Mouse (Mus musculus): ENCODE data around the gene Dip2c. TPM values are rescaled to one million over a fixed set of nuclear protein-coding genes. Genes with fewer than 3 reads are reported as not detected.
A peak's percentile ranks its signal among the peaks of the same experiment; 100 is the strongest.

Dip2c gene
- polyA plus RNA-seq, 1 experiment from 2014 or later = 4.4 TPM

- Histone ChIP-seq H3K27me3 (ENCODE audit: control insufficient read depth, insufficient read depth, low read length) (no peaks in the 10 kb centered on the region), H3K27ac (ENCODE audit: low read depth, low read length) (no peak overlapping the region), H3K9ac (ENCODE audit: low read depth, low read length) (no peak overlapping the region), H3K4me1 (ENCODE audit: control insufficient read depth, insufficient read depth, low read length) (no peaks in the 10 kb centered on the region), H3K36me3 (ENCODE audit: control insufficient read depth, insufficient read depth, low read length) (no peaks in the 10 kb centered on the region), H3K4me2 (no peak overlapping the region), H3K9me3 (replicated peaks; ENCODE audit: control insufficient read depth, low read length) (no peaks in the 10 kb centered on the region), H3K4me3 (ENCODE audit: low read depth, low read length) (no peak overlapping the region)
- no peak for ATAC-seq (replicated peaks; ENCODE audit: insufficient number of reproducible peaks, low FRiP score, low TSS enrichment)
- 82% methylated on average over 3 of the region's 3 CpGs for WGBS (ENCODE audit: insufficient replicate concordance)
Observed at GRCm38 (mm10) chr13:9464457-9464856, 188.1 kb downstream of the Dip2c start.

DNA sequence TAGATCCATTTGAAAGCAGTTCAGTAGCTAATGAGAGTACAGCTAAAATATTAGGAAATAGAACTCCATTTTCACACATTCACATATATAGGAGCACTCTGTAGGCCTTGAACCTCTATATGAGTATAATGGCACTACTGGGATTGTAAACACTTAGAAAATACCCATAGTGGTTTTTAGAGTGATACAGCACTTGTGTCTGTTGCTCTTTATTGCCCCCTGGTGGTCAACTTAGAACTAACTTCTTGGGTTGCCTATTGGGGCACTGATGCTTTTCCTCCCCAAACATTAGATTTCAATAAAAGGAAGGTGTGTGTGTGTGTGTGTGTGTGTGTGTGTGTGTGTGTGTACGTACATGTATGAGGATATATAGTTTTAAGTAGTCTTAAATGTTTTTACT lies 190.9 kb downstream of the Dip2c start:
- H3K4me2 ChIP-seq = no peak overlapping the region
- 12% methylated on average over 1 of the region's 1 CpGs for WGBS (ENCODE audit: insufficient replicate concordance)
- H3K4me1 ChIP-seq (ENCODE audit: control insufficient read depth, insufficient read depth, low read length) = no peaks in the 10 kb centered on the region
- H3K4me3 ChIP-seq (ENCODE audit: low read depth, low read length) = no peak overlapping the region
- no peaks in the 10 kb centered on the region for H3K9me3 ChIP-seq (replicated peaks; ENCODE audit: control insufficient read depth, low read length)
- H3K27me3 ChIP-seq (ENCODE audit: control insufficient read depth, insufficient read depth, low read length) = no peaks in the 10 kb centered on the region
- no peak overlapping the region for H3K9ac ChIP-seq (ENCODE audit: low read depth, low read length)
- ATAC-seq (replicated peaks; ENCODE audit: insufficient number of reproducible peaks, low FRiP score, low TSS enrichment) = no peak
- H3K36me3 ChIP-seq (ENCODE audit: control insufficient read depth, insufficient read depth, low read length) = no peaks in the 10 kb centered on the region
- no peak overlapping the region for H3K27ac ChIP-seq (ENCODE audit: low read depth, low read length)

GRCm38 (mm10) chr13:9473383-9473782 lies 197.1 kb downstream of the Dip2c start:
- 87% methylated on average over 1 of the region's 1 CpGs for WGBS (ENCODE audit: insufficient replicate concordance)
- H3K27me3 ChIP-seq (ENCODE audit: control insufficient read depth, insufficient read depth, low read length) = no peaks in the 10 kb centered on the region
- no peak overlapping the region for H3K4me3 ChIP-seq (ENCODE audit: low read depth, low read length)
- no peaks in the 10 kb centered on the region for H3K4me1 ChIP-seq (ENCODE audit: control insufficient read depth, insufficient read depth, low read length)
- no peak overlapping the region for H3K9ac ChIP-seq (ENCODE audit: low read depth, low read length)
- ATAC-seq (replicated peaks; ENCODE audit: insufficient number of reproducible peaks, low FRiP score, low TSS enrichment) = no peak
- H3K9me3 ChIP-seq (replicated peaks; ENCODE audit: control insufficient read depth, low read length) = no peaks in the 10 kb centered on the region
- no peak overlapping the region for H3K4me2 ChIP-seq
- H3K36me3 ChIP-seq (ENCODE audit: control insufficient read depth, insufficient read depth, low read length) = no peaks in the 10 kb centered on the region
- H3K27ac ChIP-seq (ENCODE audit: low read depth, low read length) = no peak overlapping the region

- no peak overlapping the region for H3K4me2 ChIP-seq
- no peaks in the 10 kb centered on the region for H3K36me3 ChIP-seq (ENCODE audit: control insufficient read depth, insufficient read depth, low read length)
- H3K27me3 ChIP-seq (ENCODE audit: control insufficient read depth, insufficient read depth, low read length) = no peaks in the 10 kb centered on the region
- H3K9ac ChIP-seq (ENCODE audit: low read depth, low read length) = no peak overlapping the region
- no peak overlapping the region for H3K27ac ChIP-seq (ENCODE audit: low read depth, low read length)
- no peak overlapping the region for H3K4me3 ChIP-seq (ENCODE audit: low read depth, low read length)
- no peaks in the 10 kb centered on the region for H3K9me3 ChIP-seq (replicated peaks; ENCODE audit: control insufficient read depth, low read length)
- 84% methylated on average over 1 of the region's 1 CpGs for WGBS (ENCODE audit: insufficient replicate concordance)
- peaks cover 6% of the 10 kb centered on the region for H3K4me1 ChIP-seq (ENCODE audit: control insufficient read depth, insufficient read depth, low read length)
- ATAC-seq (replicated peaks; ENCODE audit: insufficient number of reproducible peaks, low FRiP score, low TSS enrichment) = no peak
Observed at GRCm38 (mm10) chr13:9481722-9482121, 205.4 kb downstream of the Dip2c start.

DNA sequence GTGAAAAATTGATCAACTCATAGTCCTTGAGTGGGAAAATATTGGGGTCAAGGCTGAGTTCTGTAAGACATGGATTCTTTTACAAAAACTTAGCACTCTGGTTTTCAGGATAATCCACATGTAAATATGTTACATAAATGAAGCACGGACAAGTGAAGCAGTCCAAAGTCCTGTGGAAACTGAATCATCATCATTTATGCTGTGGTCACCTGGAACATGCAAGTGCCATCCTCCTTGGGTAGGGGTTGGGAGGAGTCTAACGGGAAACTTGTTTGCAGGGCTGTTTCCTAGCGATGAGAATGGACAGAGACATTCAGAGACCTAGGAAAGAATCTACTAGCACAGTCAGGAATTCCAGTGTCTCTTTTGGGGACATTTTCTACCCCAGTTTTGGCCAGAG lies 213.4 kb downstream of the Dip2c start:
- WGBS (ENCODE audit: insufficient replicate concordance) = 76% methylated on average over 3 of the region's 3 CpGs
- no peak for ATAC-seq (replicated peaks; ENCODE audit: insufficient number of reproducible peaks, low FRiP score, low TSS enrichment)
- H3K4me2 ChIP-seq = no peak overlapping the region

GRCm38 (mm10) chr13:9494726-9495125 lies 218.4 kb downstream of the Dip2c start:
- Histone ChIP-seq H3K9ac (ENCODE audit: low read depth, low read length) (peak overlapping the region; percentile 67), H3K4me2 (peak overlapping the region; percentile 60), H3K9me3 (replicated peaks; ENCODE audit: control insufficient read depth, low read length) (no peaks in the 10 kb centered on the region), H3K4me3 (ENCODE audit: low read depth, low read length) (peak overlapping the region; percentile 38), H3K27me3 (ENCODE audit: control insufficient read depth, insufficient read depth, low read length) (no peaks in the 10 kb centered on the region), H3K27ac (ENCODE audit: low read depth, low read length) (no peak overlapping the region), H3K36me3 (ENCODE audit: control insufficient read depth, insufficient read depth, low read length) (no peaks in the 10 kb centered on the region), H3K4me1 (ENCODE audit: control insufficient read depth, insufficient read depth, low read length) (no peaks in the 10 kb centered on the region)
- WGBS (ENCODE audit: insufficient replicate concordance) = 41% methylated on average over 21 of the region's 21 CpGs
- 0 out of 2 replicates have a peak, but pooled peaks have one; percentile 22 for ATAC-seq (replicated peaks; ENCODE audit: insufficient number of reproducible peaks, low FRiP score, low TSS enrichment)

More for the DNA sequence above, 213.4 kb downstream of the Dip2c start:
- H3K9ac ChIP-seq (ENCODE audit: low read depth, low read length) = no peak overlapping the region
- no peaks in the 10 kb centered on the region for H3K9me3 ChIP-seq (replicated peaks; ENCODE audit: control insufficient read depth, low read length)
- H3K27me3 ChIP-seq (ENCODE audit: control insufficient read depth, insufficient read depth, low read length) = no peaks in the 10 kb centered on the region
- no peak overlapping the region for H3K4me3 ChIP-seq (ENCODE audit: low read depth, low read length)
- H3K27ac ChIP-seq (ENCODE audit: low read depth, low read length) = no peak overlapping the region
- H3K4me1 ChIP-seq (ENCODE audit: control insufficient read depth, insufficient read depth, low read length) = no peaks in the 10 kb centered on the region
- H3K36me3 ChIP-seq (ENCODE audit: control insufficient read depth, insufficient read depth, low read length) = no peaks in the 10 kb centered on the region

DNA sequence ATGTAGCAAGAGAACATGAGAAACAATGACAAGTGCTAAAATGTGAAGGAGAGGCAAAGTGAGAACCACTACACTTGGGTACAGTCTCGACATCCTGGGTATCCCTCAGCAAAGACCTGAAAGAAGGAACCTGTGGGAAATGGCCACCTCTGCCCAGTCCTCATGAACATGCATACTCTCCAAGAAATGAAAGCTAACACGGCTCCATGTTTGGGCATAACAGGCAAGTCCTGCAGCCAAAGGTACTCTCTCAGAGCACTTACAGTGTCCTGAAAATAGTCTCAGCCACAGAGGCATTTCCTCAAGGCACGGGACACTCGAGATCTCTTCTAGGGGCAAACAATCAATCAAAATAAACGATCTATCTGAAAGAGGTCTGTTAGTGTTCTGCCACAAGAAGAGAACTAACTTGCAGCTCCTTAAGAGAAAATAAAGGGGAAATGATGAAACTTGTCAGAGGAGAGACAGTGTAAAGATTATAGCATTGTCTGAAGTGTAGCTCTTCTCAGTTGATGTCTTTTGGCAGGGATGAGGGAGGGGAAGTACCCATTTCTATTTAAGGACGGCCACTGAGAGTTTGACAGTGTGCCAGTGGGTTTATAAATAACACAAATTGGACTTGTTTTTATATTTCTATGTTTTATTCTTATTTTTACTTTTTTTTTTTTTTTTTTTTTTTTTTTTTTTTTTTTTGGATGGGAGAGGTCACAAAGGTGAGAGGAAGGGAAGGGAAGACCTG lies 228.0 kb downstream of the Dip2c start:
- no peak for ATAC-seq (replicated peaks; ENCODE audit: insufficient number of reproducible peaks, low FRiP score, low TSS enrichment)
- Histone ChIP-seq H3K4me1 (ENCODE audit: control insufficient read depth, insufficient read depth, low read length) (0 out of 2 replicates have a peak, but pooled peaks cover 2% of the 10 kb centered on the region), H3K9ac (ENCODE audit: low read depth, low read length) (no peak overlapping the region), H3K4me2 (peak overlapping the region; percentile 21; the same call in 1 of the 2 replicates), H3K4me3 (ENCODE audit: low read depth, low read length) (no peak overlapping the region), H3K9me3 (replicated peaks; ENCODE audit: control insufficient read depth, low read length) (no peaks in the 10 kb centered on the region), H3K36me3 (ENCODE audit: control insufficient read depth, insufficient read depth, low read length) (no peaks in the 10 kb centered on the region), H3K27ac (ENCODE audit: low read depth, low read length) (no peak overlapping the region), H3K27me3 (ENCODE audit: control insufficient read depth, insufficient read depth, low read length) (no peaks in the 10 kb centered on the region)
- 35% methylated on average over 6 of the region's 6 CpGs for WGBS (ENCODE audit: insufficient replicate concordance)

- H3K9ac ChIP-seq (ENCODE audit: low read depth, low read length) = no peak overlapping the region
- H3K4me3 ChIP-seq (ENCODE audit: low read depth, low read length) = no peak overlapping the region
- H3K4me1 ChIP-seq (ENCODE audit: control insufficient read depth, insufficient read depth, low read length) = no peaks in the 10 kb centered on the region
- no peaks in the 10 kb centered on the region for H3K27me3 ChIP-seq (ENCODE audit: control insufficient read depth, insufficient read depth, low read length)
- no peaks in the 10 kb centered on the region for H3K36me3 ChIP-seq (ENCODE audit: control insufficient read depth, insufficient read depth, low read length)
- H3K4me2 ChIP-seq = no peak overlapping the region
- no peak overlapping the region for H3K27ac ChIP-seq (ENCODE audit: low read depth, low read length)
- H3K9me3 ChIP-seq (replicated peaks; ENCODE audit: control insufficient read depth, low read length) = no peaks in the 10 kb centered on the region
- no peak for ATAC-seq (replicated peaks; ENCODE audit: insufficient number of reproducible peaks, low FRiP score, low TSS enrichment)
Observed at GRCm38 (mm10) chr13:9538556-9538955, 262.2 kb downstream of the Dip2c start.

GRCm38 (mm10) chr13:9547698-9548344 lies 271.5 kb downstream of the Dip2c start:
- Histone ChIP-seq H3K9me3 (replicated peaks; ENCODE audit: control insufficient read depth, low read length) (no peaks in the 10 kb centered on the region), H3K9ac (ENCODE audit: low read depth, low read length) (no peak overlapping the region), H3K4me2 (peak overlapping the region; percentile 10), H3K4me3 (ENCODE audit: low read depth, low read length) (no peak overlapping the region), H3K27ac (ENCODE audit: low read depth, low read length) (no peak overlapping the region), H3K27me3 (ENCODE audit: control insufficient read depth, insufficient read depth, low read length) (no peaks in the 10 kb centered on the region), H3K4me1 (ENCODE audit: control insufficient read depth, insufficient read depth, low read length) (peaks cover 4% of the 10 kb centered on the region), H3K36me3 (ENCODE audit: control insufficient read depth, insufficient read depth, low read length) (no peaks in the 10 kb centered on the region)
- WGBS (ENCODE audit: insufficient replicate concordance) = 9% methylated on average over 9 of the region's 9 CpGs
- ATAC-seq (replicated peaks; ENCODE audit: insufficient number of reproducible peaks, low FRiP score, low TSS enrichment) = no peak

All from heart, embryonic 11.5 days (tissue).